Mouse (Mus musculus): Measurements from ENCODE around the gene Slco1b2.
"Not testable (repeated sequence)": the region's sequence is repeated elsewhere in the genome, so short reads cannot be mapped to it uniquely, and the experiment has no call there.

The Slco1b2 gene

DNA sequence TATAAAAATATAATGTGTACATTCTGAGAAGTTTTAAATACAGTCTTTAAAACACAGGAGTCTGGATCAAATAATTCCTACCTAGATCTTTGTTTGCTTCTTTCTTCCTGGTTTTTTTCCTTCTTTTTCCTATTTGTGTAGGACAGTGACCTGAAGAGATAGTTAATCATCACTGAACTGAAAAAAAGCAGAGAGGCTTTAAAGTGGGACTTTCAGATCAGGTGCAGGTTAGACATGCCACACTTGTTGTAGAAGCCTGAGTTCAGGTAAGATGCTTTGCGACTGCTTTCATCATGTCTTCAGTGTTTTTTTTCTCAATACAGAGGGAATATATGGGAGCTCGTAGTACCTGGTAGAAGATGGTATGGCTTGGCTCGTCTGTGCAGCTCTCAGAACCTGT, at the start of gene Slco1b2:
TSS of gene Slco1b2 (plus strand) at position 228 of the 400 bp plus-strand sequence.
- in situ Hi-C loops (cut with MboI, MseI): no loop called here

DNA sequence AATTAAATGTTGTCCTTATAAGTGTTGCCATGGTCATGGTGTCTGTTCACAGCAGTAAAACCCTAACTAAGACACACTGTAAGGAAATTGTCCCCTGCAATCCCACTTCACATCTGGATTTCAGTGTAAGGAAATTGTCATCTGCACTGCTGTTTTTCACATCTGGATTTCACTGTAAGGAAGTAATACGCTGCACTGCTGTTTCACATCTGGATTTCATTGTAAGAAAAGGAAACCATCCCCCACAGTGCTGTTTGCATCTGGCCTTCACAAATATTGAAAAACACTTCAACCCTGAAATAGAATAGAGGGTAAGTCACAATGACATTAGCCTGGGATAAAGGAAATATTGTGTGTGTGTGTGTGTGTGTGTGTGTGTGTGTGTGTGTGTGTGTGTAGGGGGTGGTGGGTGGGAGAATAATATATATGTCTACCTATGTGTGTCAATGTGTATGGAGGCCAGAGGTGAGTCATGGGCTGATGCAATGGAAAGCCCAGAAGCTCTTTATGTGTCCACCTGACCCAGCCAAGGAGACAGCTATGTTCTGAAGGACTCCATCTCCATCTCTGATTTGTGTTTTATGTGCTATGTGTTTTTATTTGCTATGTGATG, 44.4 kb upstream of the Slco1b2 start:
- in situ Hi-C loops (cut with MboI, MseI): no loop called here

DNA sequence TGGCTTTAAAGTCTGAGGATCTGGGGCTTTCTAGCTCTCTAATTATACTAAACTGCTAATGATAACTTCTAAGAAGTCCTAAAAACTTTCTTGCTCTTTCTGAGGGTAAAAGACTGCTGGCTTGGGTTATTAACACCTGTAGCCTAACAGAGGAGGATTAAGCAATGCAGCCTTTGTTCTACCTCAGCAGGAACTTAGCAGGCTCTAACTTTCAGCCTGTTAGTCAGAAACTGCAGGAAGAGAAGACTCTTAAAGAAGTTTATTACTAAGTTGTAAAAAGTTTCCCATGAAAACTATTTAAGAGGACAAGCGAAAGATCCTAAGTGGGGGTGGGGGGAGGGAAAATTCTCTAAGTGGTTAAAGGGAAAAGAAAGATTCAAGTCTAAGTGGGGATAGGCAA, 39.3 kb upstream of the Slco1b2 start:
- in situ Hi-C loops (cut with MboI, MseI): no loop called here

DNA sequence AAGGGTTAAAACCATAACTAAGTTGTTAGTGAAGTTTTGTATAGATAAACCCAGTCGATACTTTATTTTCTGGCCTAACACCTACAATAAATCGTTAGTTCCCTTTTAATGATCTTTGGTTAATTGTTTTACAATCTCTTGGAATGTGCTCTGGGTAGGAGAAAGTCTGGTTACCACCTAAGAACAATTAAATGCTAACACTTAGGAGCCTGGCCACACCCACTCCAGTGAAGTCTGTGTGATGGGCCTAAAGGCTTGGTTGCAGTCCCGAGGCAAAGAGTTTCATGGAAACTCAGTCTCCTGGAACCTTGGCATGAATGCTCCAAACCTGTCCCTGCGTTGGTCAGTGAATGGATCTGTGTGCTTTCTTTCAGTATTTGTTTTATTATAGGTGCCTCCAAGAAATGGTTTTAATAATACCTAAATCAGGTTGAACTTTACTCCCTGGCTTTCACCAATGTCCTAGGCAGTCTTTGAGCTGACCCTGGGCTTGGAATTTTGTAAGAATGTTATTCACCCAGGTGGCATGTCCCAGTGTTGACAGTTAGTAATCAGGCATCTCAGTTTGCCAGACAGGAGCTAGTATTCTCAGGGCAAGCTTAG, 38.6 kb upstream of the Slco1b2 start:
- in situ Hi-C loops (cut with MboI, MseI): not testable (repeated sequence)

DNA sequence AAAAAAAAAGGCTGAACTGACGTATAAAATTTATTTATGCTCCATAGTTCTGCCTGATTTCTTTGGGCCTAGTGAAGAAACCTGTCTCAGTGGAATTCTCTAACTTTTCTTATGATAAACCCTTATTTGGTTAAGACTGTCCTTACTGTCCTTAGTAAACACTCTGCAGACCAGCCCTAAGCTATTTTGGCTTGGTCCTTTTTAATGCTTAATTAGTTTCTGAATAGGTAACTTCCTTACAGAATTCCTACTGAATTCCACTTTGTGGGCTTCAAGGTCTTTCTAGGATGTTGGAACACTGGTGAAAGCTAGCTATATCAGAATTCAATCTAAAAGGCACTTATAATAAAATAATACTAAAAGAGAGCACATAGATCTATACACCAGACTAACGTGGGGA, 33.2 kb upstream of the Slco1b2 start:
- in situ Hi-C loops (cut with MboI, MseI): no loop called here

DNA sequence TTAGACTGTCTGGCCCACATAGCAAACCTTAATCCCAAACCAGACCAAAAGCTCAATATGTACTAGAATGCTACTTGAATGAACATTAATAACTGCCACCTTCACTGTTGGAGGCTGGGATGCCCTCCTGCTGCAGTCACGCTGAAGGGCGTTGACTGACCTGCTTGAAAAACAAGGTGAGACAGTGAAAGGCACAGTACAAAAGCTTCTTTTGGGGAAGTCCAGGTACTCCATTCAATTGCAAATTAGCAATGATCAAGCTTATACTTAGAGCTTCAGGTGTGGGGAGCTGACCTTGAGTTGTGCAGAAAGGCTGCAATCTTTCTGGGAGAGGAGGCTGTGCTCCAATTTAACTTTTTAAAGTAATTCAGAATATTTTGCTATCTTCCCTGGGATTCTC, 32.3 kb upstream of the Slco1b2 start:
- in situ Hi-C loops (cut with MboI, MseI): no loop called here

DNA sequence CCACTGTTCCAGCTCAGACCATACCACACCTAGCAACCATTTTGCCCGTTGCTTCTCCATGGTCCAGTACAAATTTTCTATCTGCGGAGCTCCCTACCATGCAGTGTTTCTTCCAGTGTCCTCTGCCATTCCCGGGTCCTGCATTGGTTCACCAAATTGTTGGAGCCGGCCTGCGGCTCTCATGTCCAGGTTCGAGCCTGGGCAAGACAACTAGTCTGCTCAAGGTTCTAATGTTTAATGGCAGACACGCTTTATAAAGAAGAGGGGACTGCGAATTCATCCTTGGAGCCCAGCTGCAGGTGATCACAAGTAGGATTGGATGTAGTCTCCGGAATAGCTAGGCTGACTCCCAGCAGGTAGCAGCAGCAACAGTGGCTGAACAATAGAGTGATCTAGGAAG, 28.4 kb upstream of the Slco1b2 start:
- in situ Hi-C loops (cut with MboI, MseI): no loop called here

DNA sequence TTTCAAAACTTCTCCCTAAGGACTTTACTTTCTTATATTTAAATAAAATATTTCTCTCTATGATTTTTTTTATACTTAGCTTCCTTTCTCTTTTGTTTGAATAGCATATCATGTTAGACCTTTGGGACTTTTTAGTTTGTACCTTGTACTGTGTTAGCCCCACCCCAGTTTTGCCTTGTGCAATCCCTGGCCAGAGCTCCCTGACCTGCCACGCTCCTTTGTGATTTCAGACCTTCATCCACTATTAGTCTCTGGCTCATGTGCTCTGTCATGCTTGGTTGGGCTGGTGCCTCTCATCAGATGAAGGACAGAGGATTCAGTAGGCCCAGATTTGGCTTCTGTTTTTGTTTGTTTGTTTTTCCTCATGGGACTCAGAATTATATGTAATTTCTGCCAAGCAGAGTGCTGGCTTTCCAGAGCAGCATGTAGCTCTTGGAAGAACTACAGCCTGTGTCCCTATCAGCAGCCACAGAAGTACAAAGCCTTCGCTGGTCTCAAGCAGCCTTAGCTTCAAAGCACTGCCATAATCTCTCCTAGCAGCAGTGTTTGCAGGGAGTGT, 18.5 kb upstream of the Slco1b2 start:
- in situ Hi-C loops (cut with MboI, MseI): no loop called here

DNA sequence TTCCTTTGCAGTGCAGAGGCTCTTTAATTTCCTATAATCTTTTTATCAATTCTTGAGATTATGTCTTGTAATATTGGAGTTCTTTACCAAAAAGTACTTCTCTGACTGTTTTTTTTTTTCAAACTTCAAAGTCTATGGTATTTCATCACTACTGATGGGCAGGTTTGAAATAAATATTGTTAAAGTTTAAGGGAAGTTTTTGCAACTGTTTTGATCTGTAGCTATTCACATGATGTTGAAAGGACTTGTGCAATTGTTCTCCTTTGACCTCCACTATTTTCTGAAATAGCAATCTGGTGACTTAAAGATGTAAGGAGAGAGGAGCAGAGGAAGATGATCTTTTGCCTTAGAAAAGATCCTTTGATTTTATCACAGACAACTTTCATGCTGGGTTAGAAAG, 15.3 kb upstream of the Slco1b2 start:
- in situ Hi-C loops (cut with MboI, MseI): no loop called here

DNA sequence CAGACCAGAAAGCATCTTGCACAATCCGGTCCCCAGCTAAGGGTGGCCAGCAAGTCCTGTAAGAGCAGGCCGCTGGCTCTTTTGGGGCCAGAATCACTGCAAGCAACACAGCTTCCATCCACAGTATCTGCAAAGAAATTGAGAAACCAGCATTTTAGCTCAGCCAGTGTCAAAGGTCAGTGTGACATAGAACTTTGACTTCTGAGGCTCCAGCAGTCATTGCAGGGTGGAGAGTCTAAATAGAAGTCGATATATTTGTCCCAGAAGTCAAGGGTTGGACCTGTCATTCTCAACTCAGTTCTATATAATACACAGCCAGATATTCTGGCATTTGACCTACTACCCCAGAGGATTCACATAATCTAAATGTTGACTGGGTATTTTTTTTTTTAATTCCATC, 14.0 kb upstream of the Slco1b2 start:
- in situ Hi-C loops (cut with MboI, MseI): no loop called here

DNA sequence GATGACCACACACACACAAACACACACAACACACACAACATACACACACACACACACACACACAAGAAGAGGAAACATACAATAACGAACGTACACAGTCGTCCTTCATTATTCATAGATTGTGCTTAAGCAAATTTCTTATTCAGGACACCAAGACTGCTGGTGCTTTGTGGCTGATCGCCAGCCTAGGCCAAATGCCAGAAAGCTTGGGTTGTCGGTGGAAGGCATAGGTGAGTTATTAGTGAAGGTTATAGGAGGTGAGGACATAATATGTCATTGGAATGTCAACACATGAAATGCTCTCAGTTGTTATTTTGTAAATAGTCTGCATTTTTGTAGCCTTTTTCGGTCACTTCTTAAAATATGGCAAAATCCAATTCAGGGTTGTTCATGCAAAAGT, 3.6 kb downstream of the Slco1b2 start:
- in situ Hi-C loops (cut with MboI, MseI): no loop called here

DNA sequence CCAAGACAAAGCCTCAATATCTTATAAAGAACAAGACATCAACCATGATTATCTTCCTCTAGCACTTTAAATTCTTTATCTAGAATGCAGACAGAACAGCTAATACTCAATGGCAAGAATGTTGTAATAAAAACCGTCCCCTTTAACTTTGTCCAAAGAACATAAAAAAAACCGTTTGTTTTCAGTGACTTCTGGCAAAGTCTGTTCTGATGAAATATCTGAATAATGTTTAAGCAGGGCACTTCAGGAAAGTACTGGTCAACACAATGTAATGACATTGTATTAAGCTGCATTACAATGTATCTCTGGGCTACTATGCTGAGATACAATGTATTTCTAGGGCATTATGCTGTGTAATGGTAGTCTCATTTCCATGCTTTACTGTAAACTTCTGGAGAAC, 5.9 kb downstream of the Slco1b2 start:
- in situ Hi-C loops (cut with MboI, MseI): no loop called here

DNA sequence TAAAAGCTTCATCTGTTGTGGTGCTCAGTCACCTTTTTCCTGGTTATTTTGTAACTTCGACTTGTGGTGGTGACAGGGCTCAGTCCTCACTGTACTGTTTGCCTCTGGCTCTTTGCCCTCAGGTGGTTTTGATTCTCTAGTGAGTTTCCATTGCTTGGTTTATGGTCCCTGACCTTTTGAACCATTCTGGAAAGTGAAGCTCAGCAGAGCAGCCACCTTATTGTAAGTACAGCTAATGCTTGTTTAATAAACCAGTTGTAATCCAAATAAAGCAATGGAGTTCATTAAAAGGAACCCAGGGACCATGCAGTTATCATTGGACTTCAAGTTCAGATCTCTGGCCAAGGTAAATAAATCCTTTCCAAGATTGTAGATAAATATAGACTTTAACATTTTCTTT, 11.3 kb downstream of the Slco1b2 start:
- in situ Hi-C loops (cut with MboI, MseI): no loop called here

DNA sequence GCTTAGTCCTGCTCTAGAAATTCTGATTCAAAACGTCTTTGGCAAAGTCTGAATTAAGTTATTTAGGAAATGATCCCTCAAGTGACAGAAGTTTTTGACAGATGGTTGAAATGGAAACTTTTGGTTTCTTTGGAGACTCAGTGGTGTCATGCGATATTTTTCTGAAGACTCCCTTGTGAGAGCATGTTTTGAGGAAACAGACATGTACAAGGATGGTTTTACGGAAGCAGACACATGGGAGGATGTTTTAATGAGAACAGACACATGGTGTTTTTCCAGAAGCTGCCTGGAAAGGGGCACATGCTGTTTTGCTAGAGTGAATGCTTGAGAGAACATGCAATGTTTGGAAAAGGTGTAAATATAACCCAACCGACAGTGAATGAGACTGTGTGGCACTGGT, 57.7 kb downstream of the Slco1b2 start:
- in situ Hi-C loops (cut with MboI, MseI): loop anchor here (25.0 kb wide), 1 partner anchor 1975 kb away; no protein-coding TSS in a partner anchor

DNA sequence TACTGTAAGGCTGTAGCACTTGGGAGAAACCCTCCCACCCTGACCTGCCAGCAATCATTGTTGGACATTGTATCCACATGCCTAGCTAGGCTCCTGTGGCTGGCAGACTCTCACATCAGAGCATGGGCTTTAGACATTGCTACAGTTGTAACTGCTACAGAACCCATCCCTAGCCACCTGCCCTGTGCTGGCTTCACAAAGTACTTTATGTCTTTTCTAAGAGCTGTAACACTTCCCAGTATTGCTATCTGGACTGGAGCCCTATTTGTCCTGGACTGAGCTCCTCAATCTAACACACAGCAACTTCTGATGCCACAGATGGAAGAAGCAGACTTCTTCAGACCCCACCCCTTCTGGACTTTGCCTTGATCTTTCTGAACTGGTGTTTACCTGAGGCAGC, 61.9 kb downstream of the Slco1b2 start:
- in situ Hi-C loops (cut with MboI, MseI): loop anchor here (25.0 kb wide), 1 partner anchor 1979 kb away; no protein-coding TSS in a partner anchor

Measured in T-helper 2 cell (primary cell).